Mouse (Mus musculus) adrenal gland, postnatal 14 days (tissue): Measurements from ENCODE around the gene Zcrb1. TPM values are rescaled to one million over a fixed set of nuclear protein-coding genes. Genes with fewer than 3 reads are reported as not detected.

Experiments used
- DNase-seq: peaks from one replicate; pipeline ENCODE4 v3.0.0; 2021; ENCODE audit warnings: mixed read lengths
- total RNA-seq: library from RNA; stranded (reverse); gene quantifications from 2 replicates; pipeline ENCODE4 v1.2.3, GENCODE M21; 2021

The Zcrb1 gene
- total RNA-seq, 1 experiment from 2014 or later: 92.4 TPM

DNA sequence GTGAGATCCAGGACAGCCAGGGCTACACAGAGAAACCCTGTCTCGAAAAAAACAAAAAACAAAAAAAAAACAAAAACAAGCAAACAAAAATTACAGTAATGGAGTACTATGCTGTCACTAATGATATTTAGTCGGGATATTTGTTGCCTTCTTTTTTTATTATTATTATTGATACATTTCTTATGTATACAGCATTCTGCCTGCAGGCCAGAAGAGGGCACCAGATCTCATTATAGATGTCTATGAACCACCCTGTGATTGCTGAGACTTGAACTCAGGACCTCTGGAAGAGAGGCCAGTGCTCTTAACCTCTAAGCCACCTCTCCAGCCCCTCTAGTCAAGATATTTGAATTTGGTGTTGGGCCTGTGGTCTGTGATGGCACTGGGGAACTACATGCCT lies 26.3 kb downstream of the Zcrb1 start:
- no peak for DNase-seq

GRCm38 (mm10) chr15:93368558-93368957 lies 29.6 kb downstream of the Zcrb1 start:
- DNase-seq: no peak

DNA sequence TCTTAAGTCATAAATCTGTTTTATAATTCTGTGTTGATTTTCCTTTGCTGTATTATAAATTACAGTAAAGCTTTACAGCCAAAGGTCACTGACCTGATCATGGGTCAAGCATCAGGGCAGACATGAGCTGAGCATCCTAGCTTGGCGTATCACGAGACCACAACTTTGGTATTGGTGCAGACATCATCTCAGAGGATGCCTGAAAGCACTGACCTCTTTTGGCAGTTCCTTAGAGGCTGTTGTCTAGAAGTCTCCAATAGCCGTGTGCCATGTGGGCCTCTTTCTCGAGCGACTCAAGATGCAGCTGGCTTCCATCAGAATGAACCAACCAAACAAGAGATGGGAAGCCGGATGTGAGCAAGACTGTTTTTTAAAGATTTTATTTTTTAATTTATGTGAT lies 32.6 kb downstream of the Zcrb1 start:
- DNase-seq: no peak

GRCm38 (mm10) chr15:93358346-93359095 lies 39.6 kb downstream of the Zcrb1 start:
- no peak for DNase-seq

- no peak for DNase-seq
These were observed 57.3 kb downstream of the Zcrb1 start for GRCm38 (mm10) chr15:93340630-93341379.

GRCm38 (mm10) chr15:93336925-93337761 lies 61.0 kb downstream of the Zcrb1 start, which contains the start of gene Yaf2:
Gene Yaf2, minus strand, starts transcription at chr15:93336935.
- peak; percentile 93 for DNase-seq

GRCm38 (mm10) chr15:93336658-93336924 lies 61.5 kb downstream of the Zcrb1 start:
- DNase-seq: no peak

Other genes with a start within 250 kb of the Zcrb1 start
- gene Gxylt1, start 123.2 kb downstream of the Zcrb1 start, total RNA-seq: 33.7 and 36.4 TPM in 2 replicates
- 35.8 and 37.3 TPM in 2 replicates for gene Yaf2, start 61.4 kb downstream of the Zcrb1 start, total RNA-seq
- 39.2 and 39.8 TPM in 2 replicates for gene Pphln1, start within 50 bp of the Zcrb1 start, total RNA-seq
- gene Prickle1, start 197.6 kb upstream of the Zcrb1 start, total RNA-seq: 22.2 and 26.0 TPM in 2 replicates